Mouse (Mus musculus) layer of hippocampus, adult 9-11 months (tissue): ENCODE measurements around the gene Pomgnt2.
"Not testable (repeated sequence)": the region's sequence is repeated elsewhere in the genome, so short reads cannot be mapped to it uniquely, and the experiment has no call there.

Experiments used
- DNase-seq: peaks from one replicate; pipeline ENCODE4 v3.0.0; 2022

Gene Pomgnt2

DNA sequence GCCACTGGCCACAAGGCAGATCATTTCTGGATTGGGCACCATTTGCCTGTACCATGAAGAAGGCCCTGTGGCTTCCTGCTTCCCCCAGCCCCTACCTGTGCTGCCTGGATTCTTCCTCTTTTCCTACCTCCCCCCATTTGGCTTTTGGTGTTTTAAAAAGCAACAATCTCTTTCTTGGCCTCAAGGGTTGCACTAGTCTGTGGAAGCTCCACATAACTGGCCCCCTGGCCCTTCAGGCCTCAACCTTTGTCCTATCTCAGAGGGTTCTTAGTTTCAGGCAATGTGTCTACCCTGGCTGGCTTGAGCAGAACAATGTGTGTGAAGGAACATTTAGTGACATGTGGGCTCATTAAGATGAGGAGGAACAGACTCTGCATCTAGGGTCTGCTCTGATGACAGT lies at the start of gene Pomgnt2:
Gene Pomgnt2, minus strand, starts transcription at position 101 of the 400 bp plus-strand sequence.
- no peak for DNase-seq

DNA sequence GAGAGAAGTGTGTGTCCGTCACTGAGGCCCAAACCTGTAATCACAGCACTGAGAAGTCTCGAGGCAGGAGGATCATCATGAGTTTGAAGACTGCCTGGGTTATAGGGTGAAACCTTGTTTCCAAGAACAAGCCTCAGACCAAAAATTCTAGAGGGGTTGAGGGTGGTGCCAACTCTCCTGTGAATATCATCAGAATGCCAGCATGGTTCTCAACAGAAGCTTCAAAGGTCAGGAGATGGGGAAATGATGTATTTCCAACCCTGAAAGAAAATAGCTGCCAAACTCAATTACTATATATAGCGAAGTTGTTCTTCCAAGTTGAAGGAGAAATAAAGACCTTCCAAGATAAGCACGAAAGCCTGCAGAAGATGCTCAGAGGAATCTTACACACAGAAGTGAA lies 42.9 kb upstream of the Pomgnt2 start:
- no peak for DNase-seq

DNA sequence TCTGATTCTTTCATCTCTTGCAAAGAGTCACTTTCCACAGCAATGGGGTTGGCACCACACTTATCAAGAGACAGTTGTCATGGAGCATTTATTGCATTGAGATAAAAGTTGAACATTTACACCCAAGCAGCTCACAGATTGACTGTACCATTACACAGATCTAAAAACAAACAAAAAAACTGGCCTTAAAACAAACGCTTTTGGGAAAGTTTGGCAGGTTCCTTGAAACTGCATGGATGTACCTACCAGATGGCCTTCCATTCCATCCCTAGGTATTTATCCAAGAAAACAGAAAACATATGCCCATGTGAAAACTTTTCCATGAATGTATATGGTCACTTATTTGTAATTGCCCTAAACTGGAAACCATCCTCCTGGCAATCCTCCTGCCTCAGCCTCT lies 41.7 kb upstream of the Pomgnt2 start:
- no peak for DNase-seq

DNA sequence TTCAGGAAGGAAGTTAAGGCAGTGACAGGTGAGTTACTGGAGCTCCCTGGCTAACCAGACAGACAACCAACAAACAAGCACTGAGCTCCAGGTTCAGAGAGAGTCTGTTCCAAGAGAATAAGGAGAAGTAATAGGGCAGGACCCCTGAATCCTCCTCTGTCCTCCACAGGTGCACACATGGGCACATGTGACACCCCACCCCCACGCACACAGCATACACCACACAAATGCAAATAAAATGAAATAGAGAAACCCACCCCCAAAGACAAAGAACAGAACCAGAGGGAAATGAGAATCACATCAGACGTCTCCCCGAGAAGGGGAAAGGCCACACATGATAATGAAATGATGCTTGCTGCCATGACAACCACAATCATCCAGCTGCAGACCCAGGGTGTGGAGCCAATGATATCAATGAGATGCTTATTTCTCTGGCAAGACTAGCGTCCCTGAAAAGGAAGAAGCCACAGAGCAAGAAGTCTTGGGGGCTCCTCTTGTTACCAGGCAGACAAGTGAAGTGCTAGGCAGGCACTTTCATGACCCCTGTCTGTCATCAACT lies 39.7 kb upstream of the Pomgnt2 start:
- no peak for DNase-seq

DNA sequence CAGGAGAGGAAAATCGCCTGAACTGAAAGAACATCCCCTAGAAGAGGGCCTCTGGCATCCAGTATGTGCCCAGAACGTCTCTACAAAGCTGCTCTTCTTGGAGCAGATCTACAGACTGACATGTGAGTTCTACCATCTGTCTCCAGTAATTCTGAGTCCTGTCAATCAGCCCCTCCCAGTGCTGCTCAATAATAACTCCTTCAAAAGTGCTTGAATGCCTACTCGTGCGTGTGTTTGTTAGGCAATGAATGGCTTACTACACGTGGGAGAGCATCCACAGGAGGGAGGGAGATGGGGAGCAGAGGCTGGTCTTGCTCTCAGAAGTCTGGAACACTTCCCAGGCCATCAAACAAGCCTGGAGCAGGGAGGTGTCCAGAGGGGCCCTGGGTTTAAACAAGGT lies 38.9 kb upstream of the Pomgnt2 start:
- peak; percentile 42 for DNase-seq

DNA sequence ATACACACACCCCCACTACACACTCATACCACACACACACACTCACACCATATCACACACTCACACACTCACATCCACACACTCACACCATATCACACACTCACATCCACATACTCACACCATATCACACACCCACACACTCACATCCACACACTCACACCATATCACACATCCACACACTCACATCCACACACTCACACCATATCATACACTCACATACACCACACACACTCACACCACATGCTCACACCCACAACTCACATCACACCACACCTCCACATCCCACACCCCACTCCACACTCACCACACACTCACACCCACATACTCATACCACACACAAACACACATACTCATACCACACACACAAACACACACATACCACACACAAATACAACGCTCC lies 38.0 kb upstream of the Pomgnt2 start:
- no peak for DNase-seq

DNA sequence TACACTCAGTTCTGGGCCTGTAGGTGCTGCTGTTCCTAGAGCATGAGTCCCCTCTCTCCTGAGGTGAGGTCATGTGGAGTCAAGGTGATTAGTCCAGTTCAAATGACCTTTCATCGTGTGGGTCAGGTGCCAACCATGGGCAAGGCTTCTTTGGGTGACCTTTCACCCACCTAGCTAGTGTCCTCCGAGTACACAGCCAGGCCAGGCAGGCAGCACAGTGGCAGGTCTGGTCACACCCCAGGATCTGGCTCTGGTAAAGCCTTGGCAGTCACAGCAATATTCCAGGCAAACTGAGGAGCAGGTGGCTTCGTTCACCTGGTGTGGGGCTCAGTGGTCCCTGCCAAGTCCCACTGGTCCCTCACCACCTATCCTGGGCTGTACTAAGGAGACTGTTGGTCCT lies 35.2 kb upstream of the Pomgnt2 start:
- no peak for DNase-seq

DNA sequence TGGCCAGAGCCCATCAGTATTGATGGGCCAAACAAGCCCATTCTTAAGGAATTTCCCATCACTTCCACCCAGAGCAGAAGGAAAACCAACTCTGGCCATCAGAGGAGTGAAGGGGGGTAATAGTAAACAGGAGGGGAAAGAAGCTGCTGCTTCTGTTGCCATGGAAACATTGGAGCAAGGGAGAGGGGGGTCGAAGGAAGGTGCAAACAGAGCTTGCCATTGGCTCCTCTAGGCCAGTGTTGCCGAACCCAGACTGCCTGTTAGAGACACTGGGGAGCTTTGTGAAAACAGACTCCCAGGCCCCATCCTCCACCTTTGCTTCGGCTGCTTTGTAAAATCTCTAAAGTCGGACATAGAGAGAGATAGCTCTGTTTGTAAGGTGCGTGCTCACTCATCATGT lies 33.8 kb upstream of the Pomgnt2 start:
- no peak for DNase-seq

DNA sequence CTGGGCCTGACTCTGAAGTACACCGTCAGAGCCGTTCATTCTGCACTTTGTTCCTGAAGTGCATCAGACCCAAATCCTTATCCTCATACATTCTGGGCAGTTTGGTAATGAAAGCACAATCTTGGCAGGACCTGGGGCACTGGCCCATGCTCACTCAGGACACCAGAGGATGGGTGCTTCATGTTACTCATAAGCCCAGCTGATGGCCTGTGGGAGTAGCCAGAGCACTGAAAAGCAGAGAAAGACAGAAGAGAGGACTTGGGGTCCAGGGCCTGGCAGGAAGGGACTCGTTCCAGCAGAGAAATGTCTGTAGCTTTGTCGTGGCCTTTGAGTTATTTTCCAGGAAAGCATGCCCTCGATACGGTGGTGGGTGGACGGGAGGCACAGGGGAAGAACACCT lies 32.9 kb upstream of the Pomgnt2 start:
- no peak for DNase-seq

DNA sequence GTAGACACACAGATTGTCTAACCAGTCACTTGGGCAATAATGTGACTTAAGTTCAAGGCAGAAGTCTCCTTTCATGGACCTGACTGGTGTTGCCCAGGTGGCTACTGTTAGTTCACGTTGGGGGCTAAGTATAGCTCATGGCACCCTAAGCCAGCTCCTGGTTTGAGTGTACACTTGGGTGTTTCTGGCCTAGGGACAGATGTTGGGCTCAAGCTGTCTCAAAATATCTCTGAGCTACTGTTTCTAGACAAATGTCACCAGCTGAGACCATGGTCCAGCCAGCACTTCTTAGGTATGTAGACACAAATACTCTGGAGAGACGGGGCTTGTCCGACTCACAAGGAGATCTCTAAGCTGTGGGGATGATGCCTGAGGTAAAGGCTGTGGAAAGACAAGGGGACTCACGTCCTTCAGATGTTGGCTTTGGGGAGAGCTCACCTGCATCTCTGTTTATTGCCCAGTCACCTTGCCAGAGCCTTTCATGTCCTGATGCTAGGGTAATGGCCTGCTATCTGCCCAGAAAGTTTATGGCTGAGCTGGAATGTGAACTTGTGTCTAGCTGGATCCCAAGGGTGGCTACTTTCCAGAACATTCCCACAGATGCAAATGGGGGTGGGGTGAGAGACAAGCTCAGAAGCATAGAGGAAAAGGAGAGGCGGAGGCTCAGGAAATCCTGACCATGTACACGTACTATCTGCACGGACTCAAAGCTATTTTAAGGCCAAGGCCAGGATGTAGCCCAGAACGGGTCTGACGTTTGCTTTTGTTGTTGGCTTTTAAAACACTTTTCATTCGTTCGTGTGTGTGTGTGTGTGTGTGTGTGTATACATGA lies 31.2 kb upstream of the Pomgnt2 start:
- DNase-seq = no peak

DNA sequence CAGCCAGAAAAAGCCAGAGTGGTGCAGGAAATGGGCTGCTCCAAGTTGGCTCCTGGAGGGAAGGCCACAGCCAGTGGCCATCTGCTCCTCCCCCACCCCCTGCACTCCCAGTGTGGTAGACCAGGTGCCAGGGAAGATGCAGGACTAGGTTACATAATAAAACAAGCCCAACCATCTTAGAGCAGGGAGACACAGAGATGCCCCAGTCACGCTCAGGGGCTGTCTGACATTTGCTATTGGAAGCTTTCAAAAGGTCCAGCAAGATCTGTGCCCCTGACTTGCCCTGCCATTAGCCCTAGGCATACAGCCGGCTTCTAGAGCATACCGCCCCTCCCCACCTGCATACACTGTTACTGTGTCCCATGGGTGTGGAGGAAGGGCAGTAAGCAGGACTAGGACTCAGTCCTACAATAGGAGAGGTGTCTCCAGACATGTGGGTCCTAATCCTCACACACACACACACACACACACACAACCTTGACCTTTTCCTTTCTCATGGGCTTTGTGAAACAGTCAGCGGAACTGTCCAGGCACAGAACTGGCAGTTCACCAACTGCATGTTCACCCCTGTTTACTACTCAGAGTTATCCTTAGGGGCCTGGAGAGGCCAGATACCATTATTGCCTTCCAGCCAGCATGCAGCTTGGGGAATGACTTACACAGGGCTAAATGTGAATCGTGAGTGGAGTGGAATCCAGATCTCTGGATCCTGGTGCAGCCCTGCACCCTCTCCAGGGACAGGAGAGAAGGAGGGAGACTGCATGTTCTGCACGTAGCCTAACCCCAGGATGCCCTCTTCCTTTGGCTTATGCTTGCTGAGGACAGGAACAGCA lies 30.4 kb upstream of the Pomgnt2 start:
- no peak for DNase-seq

DNA sequence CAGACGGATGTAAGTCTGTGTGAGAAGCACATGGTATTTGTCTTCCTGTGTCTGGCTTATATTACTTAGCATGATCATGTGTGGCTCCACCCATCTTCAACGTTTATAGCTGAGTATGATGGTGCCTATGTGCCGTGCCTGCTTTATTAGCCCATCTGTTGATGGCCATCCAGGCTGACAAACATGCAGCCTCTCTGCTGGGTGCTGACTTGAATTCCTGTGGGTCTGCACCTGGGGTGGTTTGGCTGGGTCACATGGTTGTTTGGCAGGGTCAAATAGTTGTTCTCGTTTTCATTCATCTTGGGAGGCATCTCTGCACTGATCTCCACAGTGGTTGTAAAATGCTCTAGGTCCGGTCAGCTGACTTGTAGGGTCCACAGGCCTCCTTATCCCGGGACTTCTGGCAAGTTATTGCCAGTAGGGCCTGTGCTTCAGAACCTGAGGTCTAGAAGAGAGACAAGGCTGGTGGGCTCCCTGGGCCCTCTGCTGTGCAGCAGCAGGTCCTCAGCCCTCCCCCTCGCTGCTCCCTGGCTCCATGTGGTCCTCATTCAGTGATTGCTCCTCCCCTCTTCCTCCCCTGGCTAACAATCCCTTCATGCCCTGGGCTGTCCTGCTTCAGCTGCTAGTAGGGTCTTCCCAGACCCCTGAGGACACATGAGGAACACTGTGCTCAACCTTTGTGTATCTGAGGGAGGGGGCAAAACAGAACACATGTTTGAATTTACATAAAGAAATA lies 29.1 kb upstream of the Pomgnt2 start:
- no peak for DNase-seq

DNA sequence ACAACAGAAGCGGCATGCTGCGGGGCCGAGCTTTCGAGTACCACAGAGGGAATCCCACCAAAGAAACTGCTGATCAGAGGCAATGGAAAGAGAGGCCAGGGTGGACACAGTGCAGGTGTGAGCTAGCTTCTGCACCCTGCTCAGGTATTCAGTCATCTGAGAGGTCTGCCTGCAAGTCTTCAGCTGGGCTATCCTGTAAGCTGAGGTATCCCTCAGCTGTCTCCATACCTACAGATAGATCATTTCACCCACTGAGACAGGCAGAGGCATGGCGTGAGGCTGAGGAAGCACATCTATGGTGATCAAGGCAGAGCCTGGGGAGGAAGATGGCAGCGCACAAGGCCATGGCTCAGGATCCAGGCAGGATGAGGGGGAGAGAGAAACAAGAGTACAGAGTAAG lies 27.5 kb upstream of the Pomgnt2 start:
- DNase-seq = no peak

DNA sequence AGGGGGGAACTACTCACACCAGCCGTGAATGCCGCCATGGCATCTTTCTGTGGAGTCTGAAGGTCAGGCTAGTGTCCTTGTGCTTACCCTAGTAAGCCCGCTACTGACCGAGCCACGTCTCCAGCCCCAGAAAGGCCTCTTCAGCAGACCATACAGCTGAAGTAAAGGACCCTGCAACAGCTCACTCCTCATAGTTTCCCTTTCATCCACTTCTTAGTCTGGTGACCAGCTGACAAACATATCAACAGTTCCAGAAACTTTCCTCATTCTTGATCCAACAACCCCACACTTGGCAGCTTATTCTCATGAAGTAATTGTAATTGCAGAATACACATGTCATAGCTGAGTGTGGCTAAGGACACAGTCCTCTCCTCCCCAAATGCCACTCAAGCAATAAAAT lies 27.0 kb upstream of the Pomgnt2 start:
- no peak for DNase-seq

DNA sequence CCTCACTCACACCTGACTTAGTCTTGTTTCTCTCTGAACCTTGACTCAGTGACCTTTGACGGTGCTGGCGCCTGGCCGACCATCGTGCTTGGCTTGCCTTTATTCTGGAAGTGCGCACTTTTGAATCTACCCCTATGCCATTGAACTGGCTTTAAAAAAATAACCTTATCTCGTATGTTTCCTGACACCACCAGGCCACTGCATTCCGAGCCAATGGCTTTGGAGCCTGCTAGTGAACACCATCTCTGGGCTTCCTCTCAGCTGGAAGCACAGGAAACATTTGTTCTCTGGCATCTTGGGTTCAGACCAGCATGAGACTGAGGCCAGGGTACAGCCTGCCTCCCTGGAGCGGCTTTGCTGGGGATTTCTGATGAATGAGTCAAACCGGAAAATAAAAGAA lies 25.9 kb upstream of the Pomgnt2 start:
- DNase-seq = peak; percentile 27

DNA sequence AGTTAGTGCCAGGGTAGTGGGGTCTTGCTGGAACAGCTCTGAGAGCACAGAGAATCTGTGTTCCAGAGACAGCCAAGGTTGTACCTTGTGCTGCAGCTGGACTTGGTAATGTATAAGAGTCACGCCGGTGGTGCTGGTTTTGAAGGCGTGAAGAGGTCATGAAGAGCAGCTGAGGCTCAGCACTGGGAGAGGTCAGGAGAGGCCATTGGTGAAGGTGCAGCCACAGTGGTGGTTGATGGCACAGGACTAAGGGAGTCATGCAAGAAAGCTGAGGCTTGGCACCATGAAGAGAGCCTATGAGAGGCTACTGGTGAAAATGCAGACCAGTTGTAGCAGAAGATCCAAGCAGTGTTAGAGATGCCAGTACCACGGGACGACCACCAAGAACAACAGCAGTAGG lies 24.7 kb upstream of the Pomgnt2 start:
- no peak for DNase-seq

DNA sequence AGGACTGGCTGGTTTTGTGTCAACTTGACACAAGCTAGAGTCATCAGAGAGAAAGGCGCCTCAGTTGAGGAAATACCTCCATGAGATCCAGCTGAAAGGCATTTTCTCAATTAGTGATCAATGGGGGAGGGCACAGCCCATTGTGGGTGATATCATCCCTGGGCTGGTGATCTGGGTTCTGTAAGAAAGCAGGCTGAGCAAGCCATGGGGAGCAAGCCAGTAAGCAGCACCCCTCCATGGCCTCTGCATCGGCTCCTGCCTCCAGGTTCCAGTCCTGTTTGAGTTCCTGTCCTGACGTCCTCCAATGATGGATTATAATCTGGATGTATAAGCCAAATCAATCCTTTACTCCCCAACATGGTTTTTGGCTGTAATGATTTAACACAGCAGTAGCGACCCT lies 24.3 kb upstream of the Pomgnt2 start:
- not testable (repeated sequence) for DNase-seq

DNA sequence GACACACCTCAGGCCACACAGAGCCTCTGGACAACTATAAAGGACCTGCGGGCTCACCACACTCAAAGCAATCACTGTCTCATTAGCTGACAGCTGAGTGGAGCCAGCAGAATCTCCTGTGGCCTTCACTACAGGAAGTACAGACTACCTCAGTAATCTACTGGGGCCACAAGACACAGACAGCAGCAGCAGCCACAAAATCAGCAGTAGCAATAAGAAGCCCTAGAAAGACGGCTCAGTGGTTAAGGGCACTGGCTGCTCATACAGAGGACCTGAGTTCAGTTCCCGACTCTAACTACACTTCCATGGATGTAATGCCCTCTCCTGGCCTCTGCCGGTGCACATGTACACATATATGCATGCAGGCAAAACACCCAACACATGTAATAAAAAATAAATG lies 23.4 kb upstream of the Pomgnt2 start:
- no peak for DNase-seq

DNA sequence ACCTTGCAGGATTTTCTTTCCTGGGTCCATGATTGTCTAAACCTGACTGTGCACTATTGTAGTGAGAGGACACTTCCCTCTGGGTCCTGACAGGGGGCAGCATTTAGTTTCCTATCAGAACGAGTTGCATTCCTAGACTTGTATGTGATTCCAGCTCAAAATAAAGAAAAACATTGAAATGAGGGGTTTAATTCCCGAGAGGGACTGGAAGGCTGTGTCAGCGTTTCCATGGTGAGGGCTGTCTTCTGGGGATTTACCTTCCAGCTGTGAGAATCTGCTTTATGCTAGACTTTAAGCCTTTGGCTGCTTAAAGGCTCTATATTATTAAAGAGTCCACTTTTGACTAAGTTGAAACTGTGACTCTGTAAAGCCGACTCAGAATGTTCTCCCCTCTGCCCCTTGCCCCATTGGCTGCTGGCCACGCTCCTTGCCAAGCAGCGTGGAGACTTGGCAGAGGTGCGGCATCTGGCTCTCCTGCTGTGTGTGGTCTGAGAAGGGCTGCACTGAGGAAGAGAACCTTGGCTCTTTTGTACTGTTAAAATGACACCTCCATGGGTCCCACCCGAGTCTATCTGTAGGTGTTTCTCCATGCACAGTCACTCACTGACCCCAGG lies 22.0 kb upstream of the Pomgnt2 start:
- DNase-seq = no peak

DNA sequence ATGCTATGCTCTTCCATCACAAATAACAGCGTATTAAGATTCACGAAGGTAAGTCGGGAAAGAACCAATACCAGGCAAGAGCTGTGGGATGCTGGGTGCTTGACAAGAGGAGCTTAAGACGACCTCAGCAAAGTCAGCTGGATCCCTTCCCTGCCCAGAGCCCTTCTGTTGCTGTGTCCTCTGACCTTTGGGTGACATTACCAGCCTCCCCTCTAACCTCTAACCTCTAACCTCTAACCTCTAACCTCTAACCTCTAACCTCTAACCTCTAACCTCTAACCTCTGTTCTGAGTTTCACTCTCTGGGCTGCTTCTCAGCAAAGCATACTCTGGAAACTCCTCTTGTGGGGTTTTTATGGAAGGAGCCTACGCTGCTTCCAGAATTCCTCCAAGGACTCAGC lies 21.2 kb upstream of the Pomgnt2 start:
- no peak for DNase-seq

DNA sequence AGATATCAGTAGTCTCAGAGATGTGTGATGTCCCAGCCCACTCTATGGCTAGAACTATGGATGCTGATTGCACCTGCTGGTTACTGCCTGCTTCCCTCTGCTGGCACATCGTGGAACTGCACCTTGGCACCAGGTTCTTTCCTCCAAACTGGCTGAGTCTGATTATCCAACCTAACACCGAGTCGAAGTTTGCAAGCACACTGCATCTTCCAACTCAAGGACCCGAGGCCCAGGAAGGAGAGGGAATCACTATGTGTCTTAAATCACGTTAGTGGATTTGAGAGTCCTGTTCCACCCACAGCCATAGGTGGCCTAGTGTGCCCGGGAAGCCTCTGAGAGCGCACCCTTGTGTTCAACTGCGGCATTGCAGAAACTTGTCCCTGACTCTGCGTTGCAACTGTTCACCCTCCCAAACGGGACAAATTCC lies 17.3 kb upstream of the Pomgnt2 start:
- peak; percentile 63 for DNase-seq

DNA sequence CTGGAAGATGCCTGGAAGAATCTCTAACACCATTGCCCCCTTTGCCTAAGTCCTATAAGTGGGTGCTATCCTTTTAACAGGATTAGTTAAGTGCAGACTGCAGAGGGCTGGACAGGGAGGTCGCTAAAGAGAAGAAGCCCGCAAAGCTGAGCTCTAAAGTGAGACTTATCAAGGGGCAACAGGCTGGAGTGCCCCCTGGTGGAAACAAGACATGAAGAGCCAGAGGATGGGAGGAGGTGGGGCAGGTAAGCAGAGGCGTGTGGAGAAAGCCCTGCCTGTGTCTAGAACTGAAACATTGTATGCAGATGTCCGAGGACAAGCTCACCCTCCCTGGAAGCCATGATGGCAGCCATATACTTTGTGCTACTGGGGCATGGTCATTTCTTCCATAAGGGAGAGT lies 16.7 kb upstream of the Pomgnt2 start:
- DNase-seq = no peak

DNA sequence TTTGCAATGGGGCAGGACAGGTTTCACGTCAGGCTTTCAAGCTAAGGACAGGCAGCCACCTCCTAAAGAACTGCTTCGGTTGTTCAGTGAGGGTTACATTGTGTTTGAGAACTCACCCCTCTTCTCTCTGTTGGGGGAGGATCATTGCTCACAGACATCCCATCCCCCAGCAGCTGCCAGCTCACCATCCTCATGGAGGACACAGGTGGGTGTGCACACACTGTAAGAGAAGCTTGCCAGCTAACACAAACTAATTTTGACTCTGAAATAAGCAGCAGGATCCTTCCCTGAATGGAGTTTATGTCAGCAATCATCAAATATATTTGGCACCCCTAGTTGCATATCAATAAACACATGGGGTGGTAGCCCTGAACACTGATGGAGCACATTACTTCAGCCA lies 15.9 kb upstream of the Pomgnt2 start:
- no peak for DNase-seq
